Mouse (Mus musculus) frontal cortex, adult 2 months (tissue): ENCODE measurements around the gene Bcl6. TPM values are rescaled to one million over a fixed set of nuclear protein-coding genes. Genes with fewer than 3 reads are reported as not detected.

Experiments used
- DNase-seq, 2 experiments: peaks; one replicate each; pipeline ENCODE4 v3.0.0; 2022; ENCODE audit warnings: low spot score in 1 of 2; ENCODE audit errors: extremely low spot score in 1 of 2
- polyA plus RNA-seq: library from polyadenylated mRNA; depleted of rRNA; stranded (reverse); fragments of >200 nt; gene quantifications from 2 replicates; pipeline ENCODE4 v1.2.3, GENCODE M21; 2012; rRNA removed

Gene Bcl6
- polyA plus RNA-seq, 1 experiment, result 20.8 TPM

DNA sequence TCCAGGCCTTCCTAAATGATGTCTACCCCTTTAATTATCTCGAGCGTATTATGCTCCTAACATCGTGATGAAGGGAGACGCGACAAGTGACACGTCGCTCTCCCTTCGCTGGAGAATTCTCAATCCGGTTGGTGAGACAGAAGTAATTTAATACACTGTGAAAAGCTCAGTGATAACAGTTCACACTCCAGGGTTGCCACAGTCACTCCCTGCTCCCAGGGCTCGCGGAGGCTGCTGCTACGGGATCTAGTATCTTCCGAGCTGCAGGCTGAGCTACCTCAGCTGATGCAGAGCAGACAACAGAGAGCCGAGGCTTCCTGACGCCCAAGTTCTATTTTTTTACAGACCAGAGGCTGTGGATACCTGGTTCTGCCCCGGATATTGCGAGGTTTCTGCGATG lies 57.4 kb downstream of the Bcl6 start:
- DNase-seq, result no peak

DNA sequence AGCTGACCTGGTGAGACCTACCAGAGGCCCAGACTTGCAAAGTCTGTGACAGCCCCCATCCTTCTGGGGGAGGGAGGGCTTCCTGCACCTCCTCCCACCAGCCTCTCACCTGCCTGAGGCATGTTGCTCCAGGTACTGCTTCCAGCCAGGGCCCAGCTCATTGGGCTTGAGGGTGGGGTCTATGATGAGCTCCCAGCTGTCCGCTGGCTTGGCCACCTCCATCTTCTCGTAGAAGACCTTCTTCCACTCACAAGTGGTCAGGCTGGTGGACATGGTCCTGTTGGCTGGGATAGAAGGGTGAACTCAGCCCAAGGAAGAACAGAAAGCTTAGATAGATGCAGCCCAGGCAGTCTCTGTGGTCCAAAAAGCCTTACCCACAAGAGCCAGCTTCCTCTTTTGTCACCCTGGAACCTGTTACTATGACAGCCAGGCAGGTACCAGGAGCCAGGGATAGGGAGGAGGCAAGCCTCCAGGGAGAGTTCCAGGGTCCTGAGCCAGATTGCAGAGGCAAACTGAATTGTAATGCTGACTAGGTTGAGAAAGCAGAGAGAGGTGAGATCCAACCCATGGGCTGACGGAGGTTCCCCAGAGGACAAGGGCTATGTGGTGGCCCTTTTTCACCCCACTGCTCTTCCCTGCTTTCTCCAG lies 58.1 kb downstream of the Bcl6 start:
- no peak for DNase-seq

DNA sequence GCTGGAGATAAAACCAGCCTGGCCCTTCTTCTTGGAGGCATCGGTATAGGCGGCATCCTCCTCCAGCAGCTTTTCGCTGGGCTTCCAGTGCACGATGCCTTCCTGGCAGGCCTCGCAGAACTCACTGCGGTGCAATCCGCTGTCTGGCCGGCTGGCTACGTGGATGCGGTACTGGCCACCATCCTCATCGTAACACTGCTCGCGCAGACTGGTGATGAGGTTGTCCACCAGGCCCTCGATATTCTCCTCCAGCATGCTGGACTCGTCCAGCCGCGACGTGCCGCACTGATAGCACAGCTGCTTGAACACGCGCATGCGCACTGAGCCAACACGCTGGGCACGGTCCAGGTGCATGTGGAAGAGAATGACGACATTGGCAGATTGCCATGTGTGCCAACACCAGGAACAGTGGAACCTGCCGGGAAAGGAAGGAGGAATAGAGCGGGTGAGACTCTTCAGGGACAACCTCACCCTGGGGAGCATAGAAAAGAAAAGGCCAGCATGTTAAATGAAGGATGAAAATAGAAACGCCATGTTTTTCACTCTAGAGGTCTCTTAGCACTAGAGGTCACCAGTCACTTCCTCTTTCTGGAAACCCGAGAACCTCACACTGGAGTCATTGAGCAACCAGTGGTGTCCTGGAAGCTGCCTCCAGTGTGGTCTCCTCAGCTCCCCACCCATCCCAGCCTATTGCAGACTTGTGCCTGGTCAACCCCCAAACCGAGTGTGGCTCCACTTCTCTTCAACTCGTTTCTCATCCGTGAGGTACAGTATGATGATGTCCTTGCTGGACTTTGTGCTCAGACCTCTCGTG lies 61.1 kb downstream of the Bcl6 start:
- DNase-seq, result no peak

DNA sequence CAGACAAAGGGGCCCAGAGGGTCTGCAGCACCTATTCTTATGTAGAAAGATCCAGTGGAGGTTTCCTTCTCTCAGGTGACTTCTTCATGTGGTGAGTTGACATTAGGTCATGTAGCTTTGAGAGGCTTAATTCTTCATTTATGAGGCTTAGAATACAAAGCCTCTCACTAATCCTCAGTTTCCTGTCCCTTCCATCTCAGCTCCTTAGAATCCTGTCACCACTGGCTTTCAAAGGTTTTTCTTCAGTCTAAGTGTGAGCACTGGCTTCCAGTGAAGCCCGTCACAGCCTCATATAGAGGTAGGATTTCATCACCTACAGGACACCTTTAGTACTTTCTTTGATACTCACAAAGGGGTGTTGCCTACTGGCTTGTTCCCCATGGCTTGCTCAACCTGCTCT lies 65.7 kb downstream of the Bcl6 start:
- DNase-seq, result no peak

DNA sequence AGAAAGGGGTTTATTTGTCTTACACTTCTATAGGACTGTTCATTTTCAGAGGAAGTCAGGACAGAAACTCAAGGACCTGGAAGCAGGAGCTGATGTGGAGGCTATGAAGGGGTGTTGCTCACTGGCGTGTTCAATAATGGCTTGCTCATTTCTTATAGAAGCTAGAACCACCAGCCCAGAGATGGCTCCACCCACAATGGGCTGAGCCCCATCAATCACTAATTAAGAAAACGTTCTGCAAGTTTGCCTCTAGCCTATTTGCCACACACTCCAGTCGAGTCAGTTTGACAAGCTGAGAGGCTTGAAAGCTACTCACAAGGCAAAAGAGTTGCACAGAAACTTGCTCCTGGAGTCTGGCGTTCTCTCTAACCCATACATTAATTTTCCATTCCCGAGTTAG lies 67.0 kb downstream of the Bcl6 start:
- no peak for DNase-seq

DNA sequence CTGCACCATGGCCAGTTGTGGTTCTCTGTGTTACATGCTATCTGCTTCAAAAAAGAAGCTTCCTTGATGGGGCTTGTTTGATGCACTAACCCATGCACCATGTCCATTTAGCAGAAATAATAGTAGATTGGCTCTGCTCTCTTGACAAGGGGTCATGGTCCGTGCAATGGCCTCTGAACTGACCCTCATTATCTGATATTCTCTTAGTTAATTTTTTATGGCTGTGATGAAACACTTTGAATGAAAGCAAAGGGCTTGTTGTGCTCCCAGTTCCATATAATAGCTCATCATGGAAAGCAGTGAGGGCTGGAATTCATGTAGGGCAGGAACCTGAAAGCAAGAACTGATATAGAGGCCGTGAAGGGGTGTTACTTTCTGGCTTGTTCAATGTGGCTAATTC lies 69.2 kb downstream of the Bcl6 start:
- no peak for DNase-seq

Other genes with a start within 250 kb of the Bcl6 start
- gene Sst, start 97.9 kb downstream of the Bcl6 start, polyA plus RNA-seq, result 475 and 566 TPM in 2 replicates
- gene Rtp2, start 56.5 kb downstream of the Bcl6 start, polyA plus RNA-seq, result 0.48 and 0.55 TPM in 2 replicates
- gene Gm37419, start 370 bp downstream of the Bcl6 start, polyA plus RNA-seq, result not detected in 2 replicates